Mouse (Mus musculus): ENCODE results near the gene Dhx36. TPM values are rescaled to one million over a fixed set of nuclear protein-coding genes. Genes with fewer than 3 reads are reported as not detected.

The Dhx36 gene
- polyA plus RNA-seq, 1 experiment from 2014 or later: 15.6 TPM

GRCm38 (mm10) chr3:62443582-62444194 is 63.1 kb downstream of the Dhx36 start:
- no peak for TF ChIP-seq CTCF (IDR thresholded peaks at IDR 0.05; ENCODE audit: low read depth)
- Histone ChIP-seq H3K36me3 (ENCODE audit: control insufficient read depth, insufficient read depth) (peaks cover 6% of the 10 kb centered on the region; the same call in 1 of the 2 replicates), H3K27ac (ENCODE audit: low read depth, low read length) (no peak overlapping the region), H3K9me3 (ENCODE audit: control insufficient read depth) (no peaks in the 10 kb centered on the region), H3K9ac (ENCODE audit: low read depth, low read length) (no peak overlapping the region), H3K27me3 (replicated peaks; ENCODE audit: control insufficient read depth, insufficient read depth, low read length) (no peaks in the 10 kb centered on the region), H3K4me2 (replicated peaks; ENCODE audit: low read depth) (no peak overlapping the region), H3K4me3 (ENCODE audit: low read depth, low read length) (no peak overlapping the region), H3K4me1 (replicated peaks; ENCODE audit: control insufficient read depth, insufficient read depth, low read length) (0 out of 2 replicates have a peak, but pooled peaks cover 7% of the 10 kb centered on the region)
- 80% methylated on average over 12 of the region's 12 CpGs for WGBS
- ATAC-seq: no peak

GRCm38 (mm10) chr3:62440431-62440969 is 66.3 kb downstream of the Dhx36 start:
- Histone ChIP-seq H3K27me3 (replicated peaks; ENCODE audit: control insufficient read depth, insufficient read depth, low read length) (no peaks in the 10 kb centered on the region), H3K4me1 (replicated peaks; ENCODE audit: control insufficient read depth, insufficient read depth, low read length) (no peaks in the 10 kb centered on the region), H3K4me3 (ENCODE audit: low read depth, low read length) (no peak overlapping the region), H3K4me2 (replicated peaks; ENCODE audit: low read depth) (no peak overlapping the region), H3K36me3 (ENCODE audit: control insufficient read depth, insufficient read depth) (peaks cover 2% of the 10 kb centered on the region; the same call in 1 of the 2 replicates), H3K9ac (ENCODE audit: low read depth, low read length) (no peak overlapping the region), H3K27ac (ENCODE audit: low read depth, low read length) (no peak overlapping the region), H3K9me3 (ENCODE audit: control insufficient read depth) (no peaks in the 10 kb centered on the region)
- 59% methylated on average over 5 of the region's 5 CpGs for WGBS
- TF ChIP-seq CTCF (IDR thresholded peaks at IDR 0.05; ENCODE audit: low read depth): no peak
- no peak for ATAC-seq

GRCm38 (mm10) chr3:62435923-62436322 is 70.9 kb downstream of the Dhx36 start:
- no peaks in the 10 kb centered on the region for H3K9me3 ChIP-seq (ENCODE audit: control insufficient read depth)
- H3K27ac ChIP-seq (ENCODE audit: low read depth, low read length): no peak overlapping the region
- H3K4me1 ChIP-seq (replicated peaks; ENCODE audit: control insufficient read depth, insufficient read depth, low read length): no peaks in the 10 kb centered on the region
- H3K4me2 ChIP-seq (replicated peaks; ENCODE audit: low read depth): no peak overlapping the region
- no peak overlapping the region for H3K4me3 ChIP-seq (ENCODE audit: low read depth, low read length)
- no peak for TF ChIP-seq CTCF (IDR thresholded peaks at IDR 0.05; ENCODE audit: low read depth)
- no peak overlapping the region for H3K9ac ChIP-seq (ENCODE audit: low read depth, low read length)
- H3K36me3 ChIP-seq (ENCODE audit: control insufficient read depth, insufficient read depth): peaks cover 3% of the 10 kb centered on the region
- no peak for ATAC-seq
- no peaks in the 10 kb centered on the region for H3K27me3 ChIP-seq (replicated peaks; ENCODE audit: control insufficient read depth, insufficient read depth, low read length)

- no peaks in the 10 kb centered on the region for H3K9me3 ChIP-seq (ENCODE audit: control insufficient read depth)
- no peak overlapping the region for H3K27ac ChIP-seq (ENCODE audit: low read depth, low read length)
- TF ChIP-seq CTCF (IDR thresholded peaks at IDR 0.05; ENCODE audit: low read depth): no peak
- no peaks in the 10 kb centered on the region for H3K27me3 ChIP-seq (replicated peaks; ENCODE audit: control insufficient read depth, insufficient read depth, low read length)
- no peak overlapping the region for H3K4me2 ChIP-seq (replicated peaks; ENCODE audit: low read depth)
- H3K36me3 ChIP-seq (ENCODE audit: control insufficient read depth, insufficient read depth): peaks cover 18% of the 10 kb centered on the region
- 30% methylated on average over 4 of the region's 4 CpGs for WGBS
- H3K4me3 ChIP-seq (ENCODE audit: low read depth, low read length): no peak overlapping the region
- H3K9ac ChIP-seq (ENCODE audit: low read depth, low read length): no peak overlapping the region
- no peak for ATAC-seq
- H3K4me1 ChIP-seq (replicated peaks; ENCODE audit: control insufficient read depth, insufficient read depth, low read length): no peaks in the 10 kb centered on the region
These were observed 73.1 kb downstream of the Dhx36 start for GRCm38 (mm10) chr3:62433675-62434074.

GRCm38 (mm10) chr3:62418387-62419138 is 88.2 kb downstream of the Dhx36 start:
- Histone ChIP-seq H3K4me3 (ENCODE audit: low read depth, low read length) (no peak overlapping the region), H3K27me3 (replicated peaks; ENCODE audit: control insufficient read depth, insufficient read depth, low read length) (no peaks in the 10 kb centered on the region), H3K4me1 (replicated peaks; ENCODE audit: control insufficient read depth, insufficient read depth, low read length) (0 out of 2 replicates have a peak, but pooled peaks cover 4% of the 10 kb centered on the region), H3K9me3 (ENCODE audit: control insufficient read depth) (no peaks in the 10 kb centered on the region), H3K27ac (ENCODE audit: low read depth, low read length) (no peak overlapping the region), H3K9ac (ENCODE audit: low read depth, low read length) (no peak overlapping the region), H3K4me2 (replicated peaks; ENCODE audit: low read depth) (no peak overlapping the region), H3K36me3 (ENCODE audit: control insufficient read depth, insufficient read depth) (peaks cover 3% of the 10 kb centered on the region; the same call in 1 of the 2 replicates)
- no peak for TF ChIP-seq CTCF (IDR thresholded peaks at IDR 0.05; ENCODE audit: low read depth)
- WGBS: 89% methylated on average over 6 of the region's 6 CpGs
- no peak for ATAC-seq

Other genes with a start within 250 kb of the Dhx36 start
- gene Arhgef26, start 168.7 kb downstream of the Dhx36 start, polyA plus RNA-seq (2015; fragmentation: Nextera tagmentation; extraction: Ambion mirVana): 13.0 and 15.7 TPM in 2 replicates
- gene Gpr149, start 98.1 kb upstream of the Dhx36 start, polyA plus RNA-seq (2015; fragmentation: Nextera tagmentation; extraction: Ambion mirVana): 0.59 and 0.76 TPM in 2 replicates